Mouse (Mus musculus) gastrocnemius, postnatal 4 days (tissue): ENCODE measurements at regions not wholly inside any gene's neighbourhood (a gene's known extent, or its start where the extent isn't known, plus 50 kb on each side); places are given as distances from the start of the nearest gene placed in this dataset.
"Not testable (repeated sequence)": the region's sequence is repeated elsewhere in the genome, so short reads cannot be mapped to it uniquely, and the experiment has no call there.

ENCODE experiments used
- DNase-seq, 2 experiments: peaks; one replicate each; pipeline ENCODE4 v3.0.0; 2021 to 2022; ENCODE audit warnings: low spot score in 2 of 2, mixed read lengths in 2 of 2

DNA sequence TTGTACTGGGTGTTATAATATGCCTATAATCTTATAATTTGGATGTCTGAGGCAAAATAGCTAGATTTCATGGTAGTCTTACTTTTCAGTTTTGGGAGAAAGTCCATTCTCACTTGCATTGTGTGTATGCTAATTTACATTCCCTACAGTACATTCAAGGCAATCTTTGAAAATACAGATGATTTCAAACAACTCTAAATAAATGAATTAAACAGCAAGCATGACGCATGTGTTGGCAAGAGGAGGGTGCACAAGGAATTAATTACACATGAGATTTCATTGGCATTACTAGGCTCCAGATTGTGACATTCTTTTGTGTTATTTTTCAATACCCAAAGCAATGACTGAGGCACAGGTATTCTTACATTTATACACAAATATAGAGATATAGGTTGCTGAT lies 495.2 kb upstream of the Cypt12 start:
- no peak for DNase-seq

DNA sequence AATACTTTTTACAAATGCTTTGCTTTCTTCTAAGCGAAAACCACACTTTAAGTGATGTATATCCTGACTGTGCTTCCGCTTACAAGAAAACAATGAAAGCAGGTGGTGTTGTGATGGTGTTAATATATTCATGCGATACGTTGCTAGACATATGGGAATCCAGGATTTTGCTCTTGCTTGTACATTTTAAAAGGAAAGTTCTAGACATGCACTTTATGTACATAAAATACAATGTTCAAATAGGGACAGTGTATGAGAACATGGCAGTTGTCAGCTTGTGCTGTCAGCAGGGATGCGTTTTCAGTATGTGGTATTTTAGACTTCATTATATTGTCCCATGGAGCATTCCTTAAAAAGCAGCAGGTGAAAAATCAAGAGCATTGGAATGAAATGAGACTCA lies 487.7 kb upstream of the Cypt12 start:
- no peak for DNase-seq

DNA sequence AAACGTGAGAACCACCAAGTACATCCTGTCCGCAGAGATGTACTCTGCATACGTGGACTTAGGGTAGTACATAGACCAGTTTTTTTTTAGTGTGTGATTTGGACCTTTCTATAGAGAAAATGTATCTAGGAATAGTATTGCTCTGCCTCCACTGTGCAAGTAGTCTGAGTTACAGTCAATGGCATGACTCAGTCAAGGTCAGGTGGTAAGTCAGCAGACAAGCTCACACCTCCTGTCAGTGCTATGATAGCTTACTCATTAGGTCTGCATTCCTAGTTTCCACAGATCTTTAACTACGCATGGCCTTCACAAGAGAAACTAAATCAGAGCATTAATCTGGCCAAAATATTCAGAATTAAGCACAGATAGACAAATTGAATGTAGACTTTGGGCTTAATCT lies 486.8 kb upstream of the Cypt12 start:
- no peak for DNase-seq

DNA sequence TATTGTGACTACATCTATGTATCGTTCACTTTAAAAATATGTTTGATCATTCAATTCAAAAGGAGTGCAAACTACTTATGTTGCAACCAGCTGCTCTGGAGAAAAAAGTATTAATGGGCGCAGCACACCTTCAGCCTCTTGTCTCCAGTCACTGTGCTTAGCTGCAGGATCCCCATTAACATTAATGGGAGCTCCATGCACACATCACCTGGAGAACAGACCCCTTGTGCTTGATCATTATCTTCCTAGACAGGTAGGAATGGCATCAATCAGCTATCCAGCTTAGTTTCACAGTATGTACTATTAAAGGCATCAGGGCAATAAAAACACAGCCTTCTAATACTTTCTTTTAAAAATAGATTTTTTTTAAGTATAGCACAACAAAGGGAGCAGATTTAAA lies 474.4 kb upstream of the Cypt12 start:
- DNase-seq: no peak

DNA sequence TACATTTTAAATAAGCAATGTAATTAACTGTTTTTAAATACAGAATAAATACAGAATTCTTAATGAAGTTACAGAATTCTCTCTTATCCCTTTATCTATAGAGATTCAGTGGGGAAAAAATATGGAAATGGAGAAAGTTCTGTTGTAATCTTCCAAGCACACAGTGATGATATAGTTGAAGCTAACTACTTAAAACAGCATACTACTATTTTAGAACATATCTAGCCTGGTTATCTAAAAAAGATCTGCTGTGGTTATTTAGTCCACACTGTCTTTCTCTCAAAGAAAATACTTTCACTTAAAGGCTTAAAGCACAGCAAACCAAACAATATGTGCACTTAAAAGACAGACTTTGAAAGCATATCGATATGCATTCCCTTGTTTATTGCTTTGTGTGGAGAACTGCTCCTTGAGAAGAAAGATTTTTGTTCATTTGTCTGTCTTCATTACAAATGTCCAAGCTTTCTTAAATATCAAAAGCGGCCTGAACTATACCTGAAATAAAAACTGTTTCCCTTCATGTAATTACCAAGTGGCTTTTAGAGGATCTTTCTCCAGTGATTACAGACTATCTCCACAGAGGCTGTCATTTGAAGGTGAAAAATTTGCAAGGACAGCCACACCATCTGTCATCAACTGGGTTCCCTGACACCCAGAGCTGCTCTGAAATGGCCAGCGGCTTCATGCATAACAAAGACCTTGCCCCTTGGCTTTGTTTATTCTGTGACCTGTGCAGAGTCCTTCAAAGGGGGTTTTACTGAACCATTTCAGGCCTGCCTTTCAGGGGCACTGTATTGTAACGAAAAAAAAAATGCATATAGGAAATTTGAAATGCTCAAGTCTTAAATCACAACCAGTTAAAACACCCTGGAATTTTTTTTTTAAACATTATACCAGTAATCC lies 458.7 kb upstream of the Cypt12 start:
- DNase-seq: no peak

DNA sequence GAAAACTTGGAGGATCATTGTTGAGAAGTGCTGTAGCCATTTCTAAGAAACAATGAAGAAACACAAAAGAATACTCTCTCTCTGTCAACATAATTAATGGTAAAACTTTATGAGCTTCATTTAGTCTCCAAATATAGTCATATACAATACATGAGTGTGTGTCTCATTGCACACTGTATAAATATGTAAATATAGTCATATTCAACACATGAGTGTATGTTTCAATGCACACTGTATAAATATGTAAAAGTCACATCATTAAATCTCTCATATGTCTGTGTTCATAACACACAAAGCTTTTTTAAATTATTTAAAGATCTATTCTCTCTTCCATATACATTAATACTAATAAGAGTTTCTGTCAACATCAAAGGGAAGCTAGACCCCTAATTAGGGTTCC lies 457.6 kb upstream of the Cypt12 start:
- no peak for DNase-seq

DNA sequence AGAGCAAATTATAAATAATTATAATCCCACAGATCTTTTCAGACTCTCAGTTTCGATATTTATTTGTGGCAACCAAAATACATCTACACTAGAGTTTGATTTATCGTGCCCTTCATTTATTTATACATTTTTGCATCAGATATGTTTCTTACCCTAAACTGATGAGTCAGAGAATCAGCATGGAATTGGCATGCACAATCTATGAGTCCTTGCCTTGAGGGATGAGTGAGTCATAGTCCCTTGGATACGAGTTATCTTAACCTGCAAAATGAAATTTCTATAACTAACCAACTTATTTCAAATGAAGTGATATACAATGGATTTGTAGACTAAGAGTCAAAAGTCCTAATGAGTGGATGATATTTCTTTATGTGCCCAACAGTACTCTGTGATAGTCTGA lies 449.9 kb upstream of the Cypt12 start:
- no peak for DNase-seq

DNA sequence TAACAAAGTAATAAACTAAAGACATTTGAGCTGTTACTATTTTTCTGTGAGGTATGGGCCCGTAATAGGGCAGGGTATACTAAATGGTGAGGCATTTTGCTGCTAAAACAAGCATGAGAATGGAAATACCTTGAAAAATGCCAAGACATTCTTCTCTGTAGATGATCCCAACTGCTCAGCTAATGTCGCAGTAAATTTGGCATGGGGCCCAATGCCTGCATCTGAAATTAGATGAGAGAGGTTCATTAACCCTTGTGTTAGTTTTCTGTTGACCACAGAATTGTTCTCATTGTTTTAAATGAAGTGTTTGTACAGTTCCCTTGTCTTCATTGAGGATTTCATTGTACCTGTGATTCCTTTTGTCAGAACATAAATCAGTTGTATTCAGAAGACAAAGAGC lies 446.7 kb upstream of the Cypt12 start:
- no peak for DNase-seq

DNA sequence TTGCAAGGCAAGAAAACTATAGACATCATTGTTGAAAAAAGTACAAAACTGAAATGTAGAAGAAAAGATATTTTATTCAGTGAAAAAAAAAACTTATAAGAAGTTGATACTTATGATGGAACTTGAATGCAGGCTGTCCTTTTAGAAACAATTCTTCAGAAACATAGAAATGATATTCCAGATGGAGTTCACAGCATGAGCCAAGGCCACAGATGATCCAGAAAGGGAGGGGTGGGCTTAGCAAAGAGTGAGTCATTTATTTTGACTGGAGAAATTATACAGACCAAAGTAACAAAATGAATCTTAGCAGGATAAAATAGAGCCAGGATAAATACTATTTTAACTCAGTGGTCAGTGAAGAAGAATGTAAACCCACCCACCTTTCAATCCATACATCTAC lies 406.9 kb upstream of the Cypt12 start:
- no peak for DNase-seq

DNA sequence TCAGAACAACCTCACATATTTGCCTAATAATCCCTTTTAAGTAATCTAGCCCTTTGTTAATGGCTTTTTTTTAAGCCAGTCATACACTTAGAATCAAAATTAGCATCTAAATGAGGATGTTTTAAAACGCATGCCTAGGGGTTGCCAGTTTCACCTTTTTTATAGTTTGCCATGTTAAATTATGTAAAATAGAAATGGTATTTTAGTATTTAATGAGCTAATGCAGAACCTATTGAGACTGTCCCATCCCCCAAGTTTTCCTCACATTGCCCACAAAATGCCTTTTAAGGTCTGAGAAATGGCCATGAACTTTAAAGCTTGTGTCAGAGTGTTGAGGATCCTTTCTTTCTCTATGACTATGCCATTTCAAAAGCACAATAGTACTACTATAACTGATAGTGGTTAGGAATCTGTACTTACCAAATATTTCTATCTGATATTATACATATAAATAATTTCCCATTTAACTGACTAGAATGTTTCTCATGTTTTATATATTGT lies 400.6 kb upstream of the Cypt12 start:
- DNase-seq: no peak

DNA sequence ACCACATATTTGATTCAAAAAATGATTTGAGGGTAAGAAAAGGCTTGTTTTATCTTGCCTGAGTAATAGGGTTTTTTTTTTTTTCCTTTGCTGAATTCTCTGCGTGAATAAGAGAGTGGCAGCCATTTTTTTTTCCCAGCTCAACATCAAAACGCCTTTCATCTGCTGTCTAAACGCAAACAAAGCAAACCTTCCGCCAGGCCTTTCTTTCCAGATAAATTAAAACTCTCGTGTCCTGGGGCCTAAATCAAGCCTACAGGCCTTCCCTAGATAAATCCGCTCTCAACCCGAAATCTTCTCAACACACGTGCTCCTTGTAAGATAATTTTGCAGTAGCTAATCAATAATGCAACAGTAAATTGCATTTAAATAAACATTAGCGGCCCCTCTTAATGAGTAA lies 365.7 kb upstream of the Cypt12 start:
- no peak for DNase-seq

DNA sequence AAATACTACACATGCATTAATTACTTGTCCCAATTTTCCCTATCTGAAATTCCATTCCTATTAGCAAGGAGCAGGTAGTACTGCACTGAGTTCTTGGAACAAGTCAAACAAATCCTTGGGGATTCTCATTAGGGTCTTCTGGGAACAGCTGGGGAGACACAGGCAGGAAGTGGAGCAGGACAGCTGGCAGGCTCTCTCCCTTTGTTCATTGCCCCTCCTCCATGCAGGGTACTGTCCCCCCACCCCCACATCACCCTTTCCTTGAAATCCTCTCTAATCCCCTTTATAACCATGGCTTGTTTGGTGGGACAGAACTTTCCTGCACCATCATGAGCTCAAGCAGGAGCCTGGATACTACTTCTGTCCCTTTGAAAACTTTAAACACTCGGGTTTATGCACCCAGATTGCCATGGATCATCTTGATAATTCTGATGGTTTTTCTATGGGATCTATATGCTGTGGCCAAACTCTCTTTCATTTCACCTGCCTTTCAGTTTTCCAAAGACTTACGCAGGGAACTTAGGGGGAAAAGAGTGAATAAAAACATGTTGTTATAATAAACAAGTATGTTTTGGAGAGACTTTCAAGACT lies 358.2 kb upstream of the Cypt12 start:
- DNase-seq: no peak

DNA sequence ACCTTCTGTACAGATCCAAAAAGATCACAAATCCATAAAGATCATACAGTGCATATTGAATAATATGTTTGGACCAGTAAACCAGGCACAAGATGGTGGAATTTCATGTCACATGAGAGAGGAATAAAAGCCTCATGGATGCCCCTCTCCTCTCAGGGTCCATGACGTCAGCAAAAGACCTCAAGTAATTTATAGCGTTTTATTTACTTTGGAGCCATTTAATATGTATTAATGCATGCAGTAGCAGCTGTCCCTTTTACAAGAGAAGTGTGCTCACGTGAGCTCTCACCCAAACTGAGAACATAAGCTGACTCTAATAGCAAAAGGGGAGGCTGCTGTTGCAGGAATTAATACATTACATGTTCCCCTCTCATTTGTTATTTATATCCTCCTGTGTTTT lies 355.7 kb upstream of the Cypt12 start:
- no peak for DNase-seq

DNA sequence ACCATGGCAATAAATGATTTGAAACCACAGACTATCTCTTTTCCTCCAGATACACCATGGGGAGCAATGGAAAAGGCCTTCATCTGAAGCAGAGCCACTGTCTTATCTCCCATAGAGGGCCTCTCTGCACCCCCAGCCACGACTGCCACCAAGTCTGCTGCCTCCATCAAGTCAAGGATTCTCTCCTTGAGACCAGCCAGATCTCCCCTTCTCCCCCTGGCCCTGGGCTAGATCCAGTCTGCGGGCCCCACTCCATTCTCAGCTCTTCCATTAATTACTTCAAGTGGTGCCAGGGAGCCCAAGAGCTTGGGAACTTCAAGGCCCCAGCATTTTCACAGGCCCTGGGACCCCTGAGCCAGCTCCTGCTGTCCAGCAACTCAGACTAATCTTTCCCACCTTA lies 351.8 kb upstream of the Cypt12 start:
- no peak for DNase-seq

DNA sequence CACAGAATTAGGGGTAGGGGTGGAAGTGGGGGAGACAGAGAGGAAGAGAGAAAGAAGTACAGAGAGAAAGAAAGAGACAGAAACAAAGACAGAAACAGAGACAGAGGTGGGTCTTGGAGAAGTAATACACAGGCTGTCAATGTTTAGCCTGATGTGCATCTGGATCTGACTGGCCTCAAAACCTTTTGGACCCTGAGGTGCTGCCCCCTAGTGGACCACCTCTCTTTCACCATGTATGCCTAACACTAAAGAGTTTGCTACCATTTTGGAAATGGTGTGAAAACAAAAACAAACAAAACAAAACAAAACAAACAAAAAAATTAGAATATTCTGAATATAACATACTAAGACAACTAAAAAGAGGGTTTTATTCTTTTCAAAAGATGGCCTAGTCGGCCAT lies 334.7 kb upstream of the Cypt12 start:
- no peak for DNase-seq

DNA sequence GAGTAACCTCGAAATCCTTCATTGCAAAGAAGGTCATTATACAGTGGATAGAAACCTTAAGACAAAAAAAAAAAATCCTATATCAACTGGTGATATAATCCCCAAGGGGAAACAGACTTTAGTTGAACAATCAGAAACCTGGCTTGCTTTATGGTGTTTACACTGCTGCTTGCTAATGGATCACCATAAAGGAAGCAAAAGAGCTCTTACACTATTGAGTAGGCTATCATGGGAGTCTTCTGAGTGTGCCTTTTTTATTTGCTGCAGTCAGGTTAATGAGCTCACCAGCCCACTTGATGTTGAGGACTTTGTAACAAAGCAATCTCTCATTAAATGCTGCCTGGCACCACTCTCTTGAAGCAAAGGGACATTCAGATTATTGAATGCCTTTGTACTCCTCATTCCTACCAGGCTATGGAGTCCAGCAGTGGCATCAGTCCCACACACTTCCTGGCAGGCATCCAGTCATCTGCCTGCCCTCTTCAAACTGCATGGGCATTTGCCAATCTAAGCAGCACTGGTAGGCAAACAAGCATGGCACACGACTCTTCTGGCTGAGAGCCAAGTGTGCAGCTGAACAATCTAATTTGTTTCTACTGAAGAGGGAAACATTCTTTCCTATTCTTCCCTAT lies 331.7 kb upstream of the Cypt12 start:
- peak in 1 of 2 experiments; percentile 40 for DNase-seq

DNA sequence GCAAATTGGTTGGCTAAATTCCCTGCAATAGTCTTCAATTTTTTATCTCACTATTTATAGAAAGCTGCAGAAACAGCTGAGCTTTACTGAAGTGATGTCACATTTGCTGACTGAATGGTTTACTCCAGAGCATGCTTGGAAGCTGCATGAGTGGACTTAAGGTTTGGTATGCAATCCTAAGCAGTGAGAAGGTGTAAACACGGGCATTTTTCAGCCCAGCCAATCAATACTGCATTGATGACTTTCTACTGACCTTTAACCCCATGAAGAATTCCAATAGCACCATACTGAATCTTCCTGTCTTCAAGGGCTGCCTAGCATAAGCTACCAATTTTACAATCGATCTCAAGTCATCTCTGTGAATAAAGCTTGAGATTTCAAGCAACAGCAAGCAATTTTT lies 328.7 kb upstream of the Cypt12 start:
- DNase-seq: no peak

DNA sequence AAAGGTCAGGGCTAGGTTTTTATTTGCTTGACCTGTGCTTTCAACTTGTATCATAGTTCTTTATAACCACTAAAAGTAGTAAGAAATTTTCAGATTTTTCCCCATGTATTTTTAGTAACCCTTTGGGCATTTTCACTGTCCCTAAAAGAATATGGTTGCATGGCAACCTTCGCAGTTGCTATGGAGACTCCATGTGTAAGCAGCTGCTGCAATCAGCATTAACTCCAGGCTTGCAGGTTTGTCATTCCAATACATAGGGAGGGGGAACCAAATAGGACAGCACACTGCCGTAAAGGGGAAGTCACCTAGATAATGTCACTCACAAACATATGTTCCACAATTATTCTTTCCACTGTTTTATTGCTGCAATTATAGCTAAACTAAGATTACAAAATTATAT lies 328.3 kb upstream of the Cypt12 start:
- no peak for DNase-seq

DNA sequence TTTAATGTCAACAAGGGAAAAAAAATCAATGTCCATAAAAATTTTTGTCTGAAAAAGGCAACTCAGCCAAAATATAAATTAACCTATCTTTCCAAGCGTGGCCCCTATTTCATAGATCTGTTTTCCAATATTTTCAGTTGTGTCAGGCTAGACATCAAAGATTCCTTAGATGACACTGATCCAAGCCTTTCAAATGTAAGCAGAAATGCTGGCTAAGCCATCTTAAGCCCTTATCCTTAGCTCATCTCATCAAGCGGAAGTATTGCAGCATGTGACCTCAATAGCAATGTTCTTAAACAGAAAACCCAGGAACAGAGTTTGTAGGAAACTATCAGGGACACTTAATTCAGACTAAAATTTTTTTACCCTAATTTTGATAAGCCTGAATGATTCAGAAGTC lies 327.8 kb upstream of the Cypt12 start:
- no peak for DNase-seq

DNA sequence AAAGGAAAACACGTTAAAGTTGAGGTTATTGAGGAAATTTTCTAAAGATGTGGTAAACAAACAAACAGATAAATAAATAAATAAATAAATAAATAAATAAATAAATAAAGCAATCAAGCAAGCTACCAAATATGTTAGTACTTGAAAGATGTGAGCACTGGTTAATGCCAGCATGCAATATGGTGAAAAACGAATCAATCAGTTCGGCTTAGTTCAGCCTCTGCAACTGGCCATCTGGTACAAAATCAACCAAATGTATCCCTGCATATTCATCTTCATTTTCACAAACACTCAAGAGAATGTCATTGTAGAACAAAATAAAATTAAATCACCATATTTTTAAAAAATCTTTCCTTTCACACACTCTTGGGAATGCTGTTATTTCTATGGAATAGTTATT lies 315.7 kb upstream of the Cypt12 start:
- no peak for DNase-seq

DNA sequence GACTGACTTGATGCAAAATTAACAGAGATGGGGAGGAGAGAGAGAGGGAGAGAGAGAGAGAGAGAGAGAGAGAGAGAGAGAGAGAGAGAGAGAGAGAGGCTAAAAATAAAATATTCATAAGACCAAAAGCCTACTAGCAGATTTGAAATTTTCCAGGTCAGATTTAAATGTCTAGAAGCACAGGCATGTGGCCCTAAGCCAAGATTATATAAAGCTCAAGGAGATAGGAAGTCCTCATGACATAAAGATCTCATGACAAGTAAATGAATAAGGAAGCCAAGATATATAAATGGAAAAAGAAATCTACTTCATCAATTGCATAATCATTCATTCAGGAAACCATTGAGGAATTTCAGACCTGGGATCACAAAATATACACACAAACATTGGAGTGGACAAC lies 311.9 kb upstream of the Cypt12 start:
- DNase-seq: no peak

DNA sequence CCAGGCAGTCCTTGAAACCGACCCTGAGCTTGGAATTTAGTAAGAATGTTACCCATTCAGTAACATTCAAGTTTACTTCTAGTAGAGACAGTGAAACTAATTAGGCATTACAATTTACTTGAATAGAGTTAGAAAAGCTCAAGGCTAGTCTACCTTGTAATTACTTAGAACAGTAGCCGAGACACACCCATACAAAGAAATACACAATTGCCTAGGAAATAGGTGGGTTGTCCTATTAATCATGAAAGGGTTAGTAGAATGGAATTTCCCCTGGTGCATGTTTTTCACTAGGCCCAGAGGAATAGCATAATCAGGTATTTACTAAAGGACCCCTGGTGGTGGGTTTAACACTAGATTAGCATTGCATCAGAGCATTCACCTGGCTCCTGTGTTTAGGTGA lies 288.2 kb upstream of the Cypt12 start:
- DNase-seq: not testable (repeated sequence)
